Mouse (Mus musculus): ENCODE results near the gene Snx18. TPM values are rescaled to one million over a fixed set of nuclear protein-coding genes. Genes with fewer than 3 reads are reported as not detected.
A peak's percentile ranks its signal among the peaks of the same experiment; 100 is the strongest.

Gene Snx18
- polyA plus RNA-seq, 1 experiment from 2014 or later, result 7.1 TPM

- no peaks in the 10 kb centered on the region for H3K36me3 ChIP-seq (ENCODE audit: control insufficient read depth, insufficient read depth, low read length)
- H3K9me3 ChIP-seq (ENCODE audit: control insufficient read depth, low read length), result no peaks in the 10 kb centered on the region
- ATAC-seq, result peak; percentile 77
- 53% methylated on average over 11 of the region's 11 CpGs for WGBS
- peaks cover 2% of the 10 kb centered on the region for H3K4me1 ChIP-seq (ENCODE audit: control insufficient read depth, insufficient read depth, low read depth, low read length)
- no peak overlapping the region for H3K9ac ChIP-seq (ENCODE audit: low read depth, low read length)
- H3K4me3 ChIP-seq (ENCODE audit: low read length), result no peak overlapping the region
- peaks cover 2% of the 10 kb centered on the region; the same call in 1 of the 2 replicates for H3K27me3 ChIP-seq (replicated peaks; ENCODE audit: control insufficient read depth, insufficient read depth, low read length)
- no peak overlapping the region for H3K4me2 ChIP-seq (ENCODE audit: low read length)
- H3K27ac ChIP-seq (ENCODE audit: low read depth, low read length), result no peak overlapping the region
These were observed 22.7 kb upstream of the Snx18 start for GRCm38 (mm10) chr13:113640944-113641597.

GRCm38 (mm10) chr13:113638914-113639313 lies 20.6 kb upstream of the Snx18 start:
- ATAC-seq, result peak; percentile 27; the same call in 1 of the 2 replicates
- Histone ChIP-seq H3K9ac (ENCODE audit: low read depth, low read length) (no peak overlapping the region), H3K4me3 (ENCODE audit: low read length) (no peak overlapping the region), H3K4me2 (ENCODE audit: low read length) (peak overlapping the region; percentile 28), H3K27me3 (replicated peaks; ENCODE audit: control insufficient read depth, insufficient read depth, low read length) (peaks cover 2% of the 10 kb centered on the region; the same call in 1 of the 2 replicates), H3K4me1 (ENCODE audit: control insufficient read depth, insufficient read depth, low read depth, low read length) (peaks cover 2% of the 10 kb centered on the region), H3K36me3 (ENCODE audit: control insufficient read depth, insufficient read depth, low read length) (no peaks in the 10 kb centered on the region), H3K27ac (ENCODE audit: low read depth, low read length) (no peak overlapping the region), H3K9me3 (ENCODE audit: control insufficient read depth, low read length) (no peaks in the 10 kb centered on the region)
- 30% methylated on average over 7 of the region's 7 CpGs for WGBS

GRCm38 (mm10) chr13:113635799-113636222 lies 17.4 kb upstream of the Snx18 start:
- Histone ChIP-seq H3K4me3 (ENCODE audit: low read length) (no peak overlapping the region), H3K4me2 (ENCODE audit: low read length) (no peak overlapping the region), H3K4me1 (ENCODE audit: control insufficient read depth, insufficient read depth, low read depth, low read length) (peaks cover 2% of the 10 kb centered on the region), H3K36me3 (ENCODE audit: control insufficient read depth, insufficient read depth, low read length) (no peaks in the 10 kb centered on the region), H3K27me3 (replicated peaks; ENCODE audit: control insufficient read depth, insufficient read depth, low read length) (peaks cover 2% of the 10 kb centered on the region; the same call in 1 of the 2 replicates), H3K27ac (ENCODE audit: low read depth, low read length) (no peak overlapping the region), H3K9me3 (ENCODE audit: control insufficient read depth, low read length) (no peaks in the 10 kb centered on the region), H3K9ac (ENCODE audit: low read depth, low read length) (no peak overlapping the region)
- WGBS, result 83% methylated on average over 17 of the region's 17 CpGs
- no peak for ATAC-seq

- H3K36me3 ChIP-seq (ENCODE audit: control insufficient read depth, insufficient read depth, low read length), result no peaks in the 10 kb centered on the region
- peaks cover 2% of the 10 kb centered on the region for H3K4me1 ChIP-seq (ENCODE audit: control insufficient read depth, insufficient read depth, low read depth, low read length)
- ATAC-seq, result no peak
- WGBS, result 85% methylated on average over 15 of the region's 15 CpGs
- H3K4me2 ChIP-seq (ENCODE audit: low read length), result no peak overlapping the region
- no peak overlapping the region for H3K27ac ChIP-seq (ENCODE audit: low read depth, low read length)
- peaks cover 2% of the 10 kb centered on the region; the same call in 1 of the 2 replicates for H3K27me3 ChIP-seq (replicated peaks; ENCODE audit: control insufficient read depth, insufficient read depth, low read length)
- H3K9me3 ChIP-seq (ENCODE audit: control insufficient read depth, low read length), result no peaks in the 10 kb centered on the region
- H3K4me3 ChIP-seq (ENCODE audit: low read length), result no peak overlapping the region
- no peak overlapping the region for H3K9ac ChIP-seq (ENCODE audit: low read depth, low read length)
These were observed 16.5 kb upstream of the Snx18 start for GRCm38 (mm10) chr13:113634732-113635481.

- H3K27me3 ChIP-seq (replicated peaks; ENCODE audit: control insufficient read depth, insufficient read depth, low read length), result peaks cover 2% of the 10 kb centered on the region; the same call in 1 of the 2 replicates
- H3K4me3 ChIP-seq (ENCODE audit: low read length), result no peak overlapping the region
- H3K4me1 ChIP-seq (ENCODE audit: control insufficient read depth, insufficient read depth, low read depth, low read length), result no peaks in the 10 kb centered on the region
- ATAC-seq, result no peak
- no peaks in the 10 kb centered on the region for H3K9me3 ChIP-seq (ENCODE audit: control insufficient read depth, low read length)
- no peaks in the 10 kb centered on the region for H3K36me3 ChIP-seq (ENCODE audit: control insufficient read depth, insufficient read depth, low read length)
- no peak overlapping the region for H3K9ac ChIP-seq (ENCODE audit: low read depth, low read length)
- H3K27ac ChIP-seq (ENCODE audit: low read depth, low read length), result no peak overlapping the region
- WGBS, result 42% methylated on average over 6 of the region's 6 CpGs
- no peak overlapping the region for H3K4me2 ChIP-seq (ENCODE audit: low read length)
These were observed 14.1 kb upstream of the Snx18 start for GRCm38 (mm10) chr13:113632506-113632905.

- no peaks in the 10 kb centered on the region for H3K9me3 ChIP-seq (ENCODE audit: control insufficient read depth, low read length)
- no peaks in the 10 kb centered on the region for H3K27me3 ChIP-seq (replicated peaks; ENCODE audit: control insufficient read depth, insufficient read depth, low read length)
- WGBS, result 84% methylated on average over 8 of the region's 8 CpGs
- no peaks in the 10 kb centered on the region for H3K4me1 ChIP-seq (ENCODE audit: control insufficient read depth, insufficient read depth, low read depth, low read length)
- H3K9ac ChIP-seq (ENCODE audit: low read depth, low read length), result no peak overlapping the region
- no peak for ATAC-seq
- H3K4me2 ChIP-seq (ENCODE audit: low read length), result no peak overlapping the region
- H3K4me3 ChIP-seq (ENCODE audit: low read length), result no peak overlapping the region
- no peaks in the 10 kb centered on the region for H3K36me3 ChIP-seq (ENCODE audit: control insufficient read depth, insufficient read depth, low read length)
- no peak overlapping the region for H3K27ac ChIP-seq (ENCODE audit: low read depth, low read length)
These were observed 9.2 kb upstream of the Snx18 start for GRCm38 (mm10) chr13:113627601-113628000.

- Histone ChIP-seq H3K4me2 (ENCODE audit: low read length) (no peak overlapping the region), H3K4me3 (ENCODE audit: low read length) (no peak overlapping the region), H3K4me1 (ENCODE audit: control insufficient read depth, insufficient read depth, low read depth, low read length) (no peaks in the 10 kb centered on the region), H3K27me3 (replicated peaks; ENCODE audit: control insufficient read depth, insufficient read depth, low read length) (no peaks in the 10 kb centered on the region), H3K9ac (ENCODE audit: low read depth, low read length) (no peak overlapping the region), H3K36me3 (ENCODE audit: control insufficient read depth, insufficient read depth, low read length) (no peaks in the 10 kb centered on the region), H3K27ac (ENCODE audit: low read depth, low read length) (no peak overlapping the region), H3K9me3 (ENCODE audit: control insufficient read depth, low read length) (no peaks in the 10 kb centered on the region)
- ATAC-seq, result no peak
- WGBS, result 79% methylated on average over 8 of the region's 8 CpGs
These were observed 4.5 kb upstream of the Snx18 start for GRCm38 (mm10) chr13:113622865-113623255.

- Histone ChIP-seq H3K4me2 (ENCODE audit: low read length) (no peak overlapping the region), H3K4me3 (ENCODE audit: low read length) (no peak overlapping the region), H3K9ac (ENCODE audit: low read depth, low read length) (no peak overlapping the region), H3K4me1 (ENCODE audit: control insufficient read depth, insufficient read depth, low read depth, low read length) (peaks cover under 1% of the 10 kb centered on the region), H3K27ac (ENCODE audit: low read depth, low read length) (no peak overlapping the region), H3K9me3 (ENCODE audit: control insufficient read depth, low read length) (no peaks in the 10 kb centered on the region), H3K27me3 (replicated peaks; ENCODE audit: control insufficient read depth, insufficient read depth, low read length) (no peaks in the 10 kb centered on the region), H3K36me3 (ENCODE audit: control insufficient read depth, insufficient read depth, low read length) (no peaks in the 10 kb centered on the region)
- WGBS, result 69% methylated on average over 11 of the region's 11 CpGs
- no peak for ATAC-seq
These were observed 3.9 kb upstream of the Snx18 start for GRCm38 (mm10) chr13:113622122-113622864.

- H3K9ac ChIP-seq (ENCODE audit: low read depth, low read length), result no peak overlapping the region
- H3K4me2 ChIP-seq (ENCODE audit: low read length), result no peak overlapping the region
- WGBS, result 73% methylated on average over 9 of the region's 9 CpGs
- no peaks in the 10 kb centered on the region for H3K9me3 ChIP-seq (ENCODE audit: control insufficient read depth, low read length)
- no peaks in the 10 kb centered on the region for H3K27me3 ChIP-seq (replicated peaks; ENCODE audit: control insufficient read depth, insufficient read depth, low read length)
- H3K4me3 ChIP-seq (ENCODE audit: low read length), result no peak overlapping the region
- peaks cover 26% of the 10 kb centered on the region for H3K4me1 ChIP-seq (ENCODE audit: control insufficient read depth, insufficient read depth, low read depth, low read length)
- no peaks in the 10 kb centered on the region for H3K36me3 ChIP-seq (ENCODE audit: control insufficient read depth, insufficient read depth, low read length)
- no peak overlapping the region for H3K27ac ChIP-seq (ENCODE audit: low read depth, low read length)
- no peak for ATAC-seq
These were observed 639 bp upstream of the Snx18 start for GRCm38 (mm10) chr13:113619003-113619402.

Data from hindbrain, embryonic 16.5 days (tissue).